Mouse (Mus musculus) intestine, postnatal 0 days (tissue): ENCODE results near the gene Trim80. TPM values are rescaled to one million over a fixed set of nuclear protein-coding genes. Genes with fewer than 3 reads are reported as not detected.

ENCODE experiments used
- ATAC-seq: fragments of 200-750 bp; cut with Nextera tagmentation; 2 replicates; pipeline ENCODE4 v1.8.0; 2017; ENCODE audit warnings: mild to moderate bottlenecking, moderate TSS enrichment, moderate library complexity
- H3K27ac ChIP-seq: fragments of 300-500 bp; sonication (generic); 2 replicates; pipeline ENCODE4 v1.5.1; 2014; ENCODE audit warnings: mild to moderate bottlenecking, low read depth, low read length, moderate library complexity
- H3K27me3 ChIP-seq: fragments of 300-500 bp; sonication (generic); replicated peaks from 2 replicates; pipeline ENCODE4 v1.6.1; 2014; ENCODE audit warnings: low read length, mixed read lengths; ENCODE audit not compliant: control insufficient read depth, insufficient read depth
- H3K36me3 ChIP-seq: fragments of 300-500 bp; sonication (generic); 2 replicates; pipeline ENCODE4 v1.6.1; 2014; ENCODE audit warnings: mild to moderate bottlenecking, moderate library complexity; ENCODE audit not compliant: control insufficient read depth, insufficient read depth
- H3K4me1 ChIP-seq: fragments of 300-500 bp; sonication (generic); replicated peaks from 2 replicates; pipeline ENCODE4 v1.6.1; 2014; ENCODE audit warnings: antibody characterized with exemption, low read length, mixed read lengths; ENCODE audit not compliant: control insufficient read depth, insufficient read depth
- H3K4me2 ChIP-seq: fragments of 300-500 bp; sonication (generic); replicated peaks from 2 replicates; pipeline ENCODE4 v1.6.1; 2014; ENCODE audit warnings: low read depth, mild to moderate bottlenecking, moderate library complexity
- H3K4me3 ChIP-seq: fragments of 300-500 bp; sonication (generic); 2 replicates; pipeline ENCODE4 v1.5.1; 2014; ENCODE audit warnings: low read depth, low read length
- H3K9ac ChIP-seq: fragments of 300-500 bp; sonication (generic); 2 replicates; pipeline ENCODE4 v1.6.1; 2014; ENCODE audit warnings: mild to moderate bottlenecking, low read depth, low read length
- H3K9me3 ChIP-seq: fragments of 300-500 bp; sonication (generic); 2 replicates; pipeline ENCODE4 v1.6.1; 2016; ENCODE audit warnings: mixed run types; ENCODE audit not compliant: control insufficient read depth
- CTCF ChIP-seq: sonication (generic); IDR thresholded peaks from 2 replicates; pipeline ENCODE4 v1.5.1; 2016; ENCODE audit warnings: low read depth, mild to moderate bottlenecking, control low read depth, antibody characterized with exemption, moderate library complexity
- WGBS: fragments of 180-500 bp; shearing (Covaris S2); extraction: QIAGEN DNeasy Blood & Tissue Kit; methylation state at CpG from one replicate; pipeline ENCODE4 v1.1.7; 2014; 5-methylcytosine and 5-hydroxymethylcytosine counted together
- polyA plus RNA-seq: library from polyadenylated mRNA; unstranded; fragments of >200 nt; fragmentation: Nextera tagmentation; extraction: Ambion mirVana; gene quantifications from 2 replicates; pipeline ENCODE4 v1.2.1, GENCODE M21; 2015

Gene Trim80
- polyA plus RNA-seq, 1 experiment from 2014 or later, result 1.1 TPM

DNA sequence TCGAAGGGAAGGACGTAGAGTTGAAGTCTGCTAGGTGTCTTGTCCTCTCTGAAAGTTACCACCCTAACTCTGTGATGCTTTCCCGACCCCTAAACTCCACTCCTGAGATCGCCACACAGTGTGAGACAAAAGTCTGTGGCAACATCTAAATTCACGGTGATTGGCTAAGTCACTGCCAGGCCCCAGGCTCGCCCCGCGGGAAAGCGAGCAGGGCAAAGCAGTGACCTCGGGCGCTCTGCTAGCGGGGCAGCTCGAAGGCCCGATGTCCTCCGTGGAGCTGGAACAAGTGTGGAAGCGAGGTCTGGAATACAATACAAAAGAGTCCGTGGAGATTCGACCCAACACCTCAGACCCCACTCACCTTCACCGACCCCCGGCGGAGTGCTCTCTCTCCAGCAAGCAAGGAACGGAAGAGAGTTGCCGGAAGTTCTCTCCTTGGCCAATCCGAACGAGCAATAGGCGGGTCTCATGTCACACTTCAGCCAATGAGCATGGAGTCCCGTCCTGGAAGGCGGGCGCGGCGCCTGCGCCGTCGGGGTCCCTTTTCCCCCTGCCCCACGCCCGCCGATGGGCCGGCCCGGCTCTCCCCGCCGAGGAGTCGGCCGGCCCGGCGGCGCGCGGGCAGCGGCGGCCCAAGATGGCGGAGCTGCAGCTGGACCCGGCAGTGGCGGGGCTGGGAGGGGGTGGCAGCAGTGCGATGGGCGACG is 20.7 kb upstream of the Trim80 start, which contains the start of the genes Atp5h and Kctd2:
TSS of gene Atp5h (minus strand) at position 432 of the 707 bp plus-strand sequence.
TSS of gene Kctd2 (plus strand) at position 598 of the 707 bp plus-strand sequence.
- under 1% methylated on average over 52 of the region's 56 CpGs for WGBS
- TF ChIP-seq CTCF, result no peak

DNA sequence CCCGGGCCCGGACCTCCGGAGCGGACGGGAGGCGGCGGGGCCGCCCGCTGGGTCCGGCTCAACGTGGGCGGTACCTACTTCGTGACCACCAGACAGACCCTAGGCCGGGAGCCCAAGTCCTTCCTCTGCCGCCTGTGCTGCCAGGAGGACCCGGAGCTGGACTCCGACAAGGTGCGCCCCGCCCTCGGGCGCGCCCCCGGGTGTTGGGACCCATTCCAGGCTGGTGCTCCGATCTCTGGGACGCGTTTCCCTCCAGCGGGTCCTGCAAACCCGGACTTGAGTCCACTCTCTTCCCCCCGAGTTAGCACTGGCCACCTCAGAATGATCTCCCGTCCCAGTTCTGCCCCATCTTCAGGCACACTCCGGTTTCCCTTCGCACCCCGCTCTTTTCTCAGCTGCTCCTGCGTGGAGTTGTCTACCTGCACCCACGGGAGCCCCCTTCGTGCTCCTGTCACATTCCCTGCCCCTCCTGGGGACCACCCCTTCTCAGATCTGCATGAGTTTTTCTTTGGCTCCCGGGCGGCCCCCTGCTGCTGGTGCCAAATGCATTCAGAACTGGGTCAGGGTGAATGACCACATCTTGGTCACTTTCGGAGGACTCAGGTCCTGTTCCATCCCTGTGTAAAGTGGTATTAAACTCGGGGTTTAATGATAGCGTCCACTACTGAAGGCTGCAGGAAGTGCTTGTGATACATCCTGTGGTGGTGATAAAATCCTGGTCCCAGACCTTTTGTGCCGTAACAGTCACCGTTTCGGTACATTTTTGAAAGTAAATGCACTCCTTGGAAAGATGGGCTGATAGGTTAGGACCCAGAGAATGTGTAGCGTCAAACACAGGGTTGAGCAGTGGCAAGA is 19.8 kb upstream of the Trim80 start:
- TF ChIP-seq CTCF, result peak; percentile 34
- Histone ChIP-seq H3K27ac (peak overlapping the region; percentile 86), H3K9ac (peak overlapping the region; percentile 95), H3K36me3 (peaks cover 41% of the 10 kb centered on the region), H3K4me2 (peak overlapping the region; percentile 91), H3K27me3 (no peaks in the 10 kb centered on the region), H3K4me3 (peak overlapping the region; percentile 98), H3K9me3 (no peaks in the 10 kb centered on the region), H3K4me1 (peaks cover 3% of the 10 kb centered on the region; the same call in 1 of the 2 replicates)
- peak; percentile 58 for ATAC-seq
- 1% methylated on average over 42 of the region's 45 CpGs for WGBS

More for the DNA sequence above, 20.7 kb upstream of the Trim80 start, which contains the start of the genes Atp5h and Kctd2:
- peak within 1 kb of the TSS; percentile 86 for H3K27ac ChIP-seq
- H3K9me3 ChIP-seq, result no peaks in the 10 kb centered on the region
- peak within 1 kb of the TSS; percentile 95 for H3K9ac ChIP-seq
- H3K4me3 ChIP-seq, result peak within 1 kb of the TSS; percentile 98
- ATAC-seq, result peak; percentile 96
- peak within 1 kb of the TSS; percentile 91 for H3K4me2 ChIP-seq
- no peaks in the 10 kb centered on the region for H3K27me3 ChIP-seq
- H3K36me3 ChIP-seq, result peaks cover 40% of the 10 kb centered on the region
- H3K4me1 ChIP-seq, result peaks cover 3% of the 10 kb centered on the region; the same call in 1 of the 2 replicates

DNA sequence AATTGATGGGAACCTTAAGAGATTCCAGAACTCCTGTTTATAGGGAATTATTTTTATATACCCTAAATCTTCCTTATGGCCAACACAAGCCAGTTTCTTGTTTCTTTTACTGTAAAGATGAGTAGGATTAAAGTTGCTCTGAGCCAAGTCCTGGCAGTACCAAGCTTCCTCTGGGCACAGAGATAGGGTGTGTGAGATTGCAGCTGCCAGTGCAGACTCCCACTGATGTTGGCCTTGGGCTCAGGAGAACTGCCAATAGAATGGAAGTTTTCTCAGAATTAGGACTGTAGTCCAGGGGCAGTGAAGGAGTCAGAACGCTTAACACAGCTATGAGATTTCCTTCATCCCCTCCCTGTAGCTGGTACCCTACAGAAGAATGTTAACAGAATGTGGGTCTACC is 19.0 kb upstream of the Trim80 start:
- H3K27me3 ChIP-seq, result no peaks in the 10 kb centered on the region
- peaks cover 3% of the 10 kb centered on the region; the same call in 1 of the 2 replicates for H3K4me1 ChIP-seq
- no peaks in the 10 kb centered on the region for H3K9me3 ChIP-seq
- peaks cover 38% of the 10 kb centered on the region for H3K36me3 ChIP-seq
- H3K4me3 ChIP-seq, result peak overlapping the region; percentile 98
- no peak for ATAC-seq
- no peak overlapping the region for H3K27ac ChIP-seq
- WGBS, result 36% methylated on average over 1 of the region's 1 CpGs
- no peak overlapping the region for H3K9ac ChIP-seq
- no peak for TF ChIP-seq CTCF
- H3K4me2 ChIP-seq, result peak overlapping the region; percentile 91

DNA sequence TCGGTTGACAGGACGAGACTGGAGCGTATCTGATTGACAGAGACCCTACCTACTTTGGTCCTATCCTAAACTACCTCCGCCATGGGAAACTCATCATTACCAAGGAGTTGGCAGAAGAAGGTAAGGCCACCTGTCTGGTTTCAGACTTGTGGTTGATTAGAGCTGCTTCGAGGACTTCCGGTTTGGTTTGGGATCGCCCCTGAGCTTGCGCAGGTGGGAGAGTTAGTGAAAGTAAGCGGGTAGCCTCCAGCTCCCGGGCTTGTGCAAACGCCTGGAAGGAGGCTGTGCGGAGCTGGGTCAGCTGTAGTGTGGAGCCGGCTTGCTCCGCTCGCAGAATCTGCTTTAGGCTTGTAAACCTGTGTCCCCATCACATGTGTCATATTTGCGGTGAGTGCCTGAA is 18.4 kb upstream of the Trim80 start:
- WGBS, result 85% methylated on average over 16 of the region's 16 CpGs
- H3K9me3 ChIP-seq, result no peaks in the 10 kb centered on the region
- no peak for TF ChIP-seq CTCF
- H3K27ac ChIP-seq, result no peak overlapping the region
- H3K9ac ChIP-seq, result no peak overlapping the region
- H3K4me3 ChIP-seq, result no peak overlapping the region
- peak overlapping the region; percentile 91 for H3K4me2 ChIP-seq
- H3K4me1 ChIP-seq, result peaks cover 3% of the 10 kb centered on the region; the same call in 1 of the 2 replicates
- H3K36me3 ChIP-seq, result peaks cover 39% of the 10 kb centered on the region
- ATAC-seq, result no peak
- H3K27me3 ChIP-seq, result no peaks in the 10 kb centered on the region

DNA sequence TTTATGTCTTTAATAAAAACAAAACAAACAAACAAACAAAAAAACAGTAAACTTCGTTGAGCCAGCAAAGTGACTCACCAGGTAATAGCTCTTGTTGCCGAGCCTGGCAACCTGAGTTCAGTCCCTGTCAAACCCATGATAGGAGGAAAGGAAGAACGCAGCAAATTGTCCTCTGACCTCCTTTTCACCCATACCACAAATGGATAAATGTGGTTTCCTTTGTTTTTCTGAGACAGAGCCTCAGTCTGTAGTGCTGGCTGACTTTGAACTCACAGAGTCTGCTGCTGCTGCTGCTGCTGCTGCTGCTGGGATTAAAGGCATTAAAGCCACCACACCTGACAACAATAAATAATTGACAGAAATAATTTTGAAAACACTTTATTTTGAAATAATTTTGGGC is 17.3 kb upstream of the Trim80 start:
- Histone ChIP-seq H3K4me2 (no peak overlapping the region), H3K9ac (no peak overlapping the region), H3K4me3 (no peak overlapping the region), H3K36me3 (peaks cover 34% of the 10 kb centered on the region), H3K27me3 (no peaks in the 10 kb centered on the region), H3K9me3 (no peaks in the 10 kb centered on the region), H3K4me1 (peaks cover 3% of the 10 kb centered on the region; the same call in 1 of the 2 replicates), H3K27ac (no peak overlapping the region)
- ATAC-seq, result no peak
- TF ChIP-seq CTCF, result no peak
- 71% methylated on average over 3 of the region's 3 CpGs for WGBS

DNA sequence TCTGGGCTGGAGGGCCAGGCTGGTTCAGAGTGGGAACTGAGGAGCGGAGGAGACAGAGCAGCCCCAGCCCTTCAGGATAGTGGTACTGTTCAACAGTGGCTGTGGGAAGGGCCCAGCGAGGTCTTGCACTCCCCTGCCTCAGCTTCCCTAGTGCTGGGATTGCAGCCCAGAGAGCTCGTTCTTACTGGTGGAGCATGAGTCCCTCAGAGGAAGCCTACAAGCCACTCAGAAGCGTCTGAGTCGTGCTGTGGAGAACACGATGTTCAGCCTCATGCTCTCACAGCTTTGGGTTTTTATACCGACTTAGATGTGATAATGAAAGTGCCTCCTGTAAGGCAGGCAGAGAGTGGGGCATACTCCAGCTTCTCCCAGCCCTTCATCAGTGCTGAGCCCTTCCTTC is 15.7 kb upstream of the Trim80 start:
- H3K27ac ChIP-seq, result no peak overlapping the region
- no peak overlapping the region for H3K4me2 ChIP-seq
- H3K27me3 ChIP-seq, result no peaks in the 10 kb centered on the region
- no peaks in the 10 kb centered on the region for H3K9me3 ChIP-seq
- H3K36me3 ChIP-seq, result peaks cover 50% of the 10 kb centered on the region
- no peak for ATAC-seq
- H3K9ac ChIP-seq, result no peak overlapping the region
- no peak overlapping the region for H3K4me3 ChIP-seq
- no peak for TF ChIP-seq CTCF
- no peaks in the 10 kb centered on the region for H3K4me1 ChIP-seq
- 85% methylated on average over 6 of the region's 7 CpGs for WGBS
